Mouse (Mus musculus) heart, adult 2 months (tissue): ENCODE data around the gene Riox1.
"Not testable (repeated sequence)": the region's sequence is repeated elsewhere in the genome, so short reads cannot be mapped to it uniquely, and the experiment has no call there.

Experiments
- CTCF ChIP-seq: fragments of 200-600 bp; IDR thresholded peaks from 2 replicates; pipeline ENCODE4 v1.8.1; 2022; ENCODE audit warnings: antibody characterized with exemption, mild to moderate bottlenecking, moderate library complexity
- EP300 ChIP-seq: fragments of 200-500 bp; IDR thresholded peaks from 2 replicates; pipeline ENCODE4 v1.6.1; 2011; ENCODE audit warnings: low read depth, low read length, control low read depth; ENCODE audit not compliant: insufficient read depth

DNA sequence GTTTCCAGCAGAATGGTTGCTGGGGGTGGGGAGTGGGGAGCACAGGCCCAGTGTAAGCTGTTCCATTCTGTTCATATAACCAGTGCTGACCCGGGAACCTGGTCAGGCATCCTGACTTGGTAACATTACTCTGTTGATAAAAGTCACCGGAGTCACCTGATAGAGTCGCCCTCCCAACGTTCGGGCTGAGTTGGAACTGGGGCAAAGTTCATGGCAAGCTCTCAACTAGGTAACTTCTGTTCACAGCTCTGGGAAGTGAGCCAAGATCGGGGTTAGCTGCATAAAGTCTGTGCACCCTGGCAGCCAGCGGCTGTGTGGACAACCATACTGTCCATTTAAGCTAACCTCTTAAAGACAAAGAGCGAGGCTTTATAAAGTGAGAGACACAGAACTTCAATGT lies 48.8 kb downstream of the Riox1 start:
- TF ChIP-seq EP300, result 0 out of 2 replicates have a peak, but pooled peaks have one; percentile 53
- not testable (repeated sequence) for TF ChIP-seq CTCF
